Mouse (Mus musculus) neural tube, embryonic 15.5 days (tissue): ENCODE results near the gene Gm20388. TPM values are rescaled to one million over a fixed set of nuclear protein-coding genes. Genes with fewer than 3 reads are reported as not detected.
A peak's percentile ranks its signal among the peaks of the same experiment; 100 is the strongest.
"Not testable (repeated sequence)": the region's sequence is repeated elsewhere in the genome, so short reads cannot be mapped to it uniquely, and the experiment has no call there.

Experiments used
- ATAC-seq: fragments of 200-750 bp; cut with Nextera tagmentation; 2 replicates; pipeline ENCODE4 v1.8.0; 2017; ENCODE audit warnings: mild to moderate bottlenecking, moderate TSS enrichment, moderate library complexity; ENCODE audit not compliant: low FRiP score
- H3K27ac ChIP-seq: fragments of 300-500 bp; sonication (generic); replicated peaks from 2 replicates; pipeline ENCODE4 v1.5.1; 2015; ENCODE audit warnings: mild to moderate bottlenecking, inconsistent platforms
- H3K27me3 ChIP-seq: fragments of 300-500 bp; sonication (generic); replicated peaks from 2 replicates; pipeline ENCODE4 v1.6.1; 2015; ENCODE audit warnings: inconsistent platforms
- H3K36me3 ChIP-seq: fragments of 300-500 bp; sonication (generic); 2 replicates; pipeline ENCODE4 v1.6.1; 2015; ENCODE audit warnings: inconsistent platforms
- H3K4me1 ChIP-seq: fragments of 300-500 bp; sonication (generic); 2 replicates; pipeline ENCODE4 v1.6.1; 2015; ENCODE audit warnings: inconsistent platforms
- H3K4me2 ChIP-seq: fragments of 300-500 bp; sonication (generic); 2 replicates; pipeline ENCODE4 v1.6.1; 2015; ENCODE audit warnings: inconsistent platforms, mild to moderate bottlenecking, moderate library complexity
- H3K4me3 ChIP-seq: fragments of 300-500 bp; sonication (generic); replicated peaks from 2 replicates; pipeline ENCODE4 v1.5.1; 2015; ENCODE audit warnings: mild to moderate bottlenecking, inconsistent platforms
- H3K9ac ChIP-seq: fragments of 300-500 bp; sonication (generic); replicated peaks from 2 replicates; pipeline ENCODE4 v1.6.1; 2015; ENCODE audit warnings: mild to moderate bottlenecking, inconsistent platforms
- H3K9me3 ChIP-seq: fragments of 300-500 bp; sonication (generic); replicated peaks from 2 replicates; pipeline ENCODE4 v1.6.1; 2016; ENCODE audit warnings: inconsistent platforms
- WGBS: fragments of 180-500 bp; shearing (Covaris S2); methylation state at CpG from one replicate; pipeline ENCODE4 v1.1.7; 2015; ENCODE audit warnings: mixed read lengths; 5-methylcytosine and 5-hydroxymethylcytosine counted together
- polyA plus RNA-seq: library from polyadenylated mRNA; unstranded; fragments of >200 nt; fragmentation: Nextera tagmentation; extraction: Ambion mirVana; gene quantifications from 2 replicates; pipeline ENCODE4 v1.2.1, GENCODE M21; 2015

The Gm20388 gene
- polyA plus RNA-seq, 1 experiment from 2014 or later = not detected

DNA sequence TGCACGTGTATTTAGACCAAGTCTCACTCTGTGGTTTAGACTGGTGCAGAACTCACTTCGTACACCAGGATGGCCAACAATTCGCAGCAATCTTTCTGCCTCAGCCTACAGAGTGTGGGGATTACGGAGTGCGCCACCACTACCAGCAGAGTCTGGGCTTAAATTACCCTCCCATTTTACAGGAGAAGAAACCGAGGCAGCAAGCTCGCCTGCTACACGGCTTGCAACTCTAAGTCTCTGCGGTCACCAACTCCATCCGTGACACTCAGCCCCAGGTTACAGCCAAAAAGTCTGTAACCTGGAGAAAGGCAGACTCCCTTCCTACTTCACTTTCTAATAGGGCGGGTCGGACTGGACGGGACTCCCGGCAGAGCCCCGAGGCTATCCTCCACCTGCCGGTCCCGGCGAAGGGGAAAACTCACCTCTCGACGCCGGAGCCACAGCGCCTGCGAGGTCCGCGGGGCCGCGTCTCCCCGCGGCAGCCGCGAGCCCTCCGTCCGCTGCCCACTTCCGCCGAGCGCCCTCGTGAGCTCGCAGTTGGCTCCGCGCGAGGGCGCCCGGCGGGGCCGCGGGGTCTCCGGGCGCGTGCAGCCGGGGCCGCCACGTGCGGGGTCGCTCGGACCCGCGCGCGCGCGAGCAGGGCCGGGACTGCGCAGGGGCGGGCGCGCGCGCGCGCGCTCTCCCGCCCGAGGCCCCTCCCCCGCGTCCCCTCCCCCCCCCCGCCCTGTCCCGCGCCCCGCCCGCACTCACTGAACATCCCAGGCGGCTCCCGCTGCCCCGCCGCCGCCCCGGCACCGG is 4110.0 kb downstream of the Gm20388 start:
- H3K27ac ChIP-seq = peak overlapping the region; percentile 93
- WGBS = under 1% methylated on average over 54 of the region's 87 CpGs
- peaks cover 15% of the 10 kb centered on the region for H3K36me3 ChIP-seq
- H3K4me3 ChIP-seq = peak overlapping the region; percentile 89
- H3K4me1 ChIP-seq = peaks cover 41% of the 10 kb centered on the region
- ATAC-seq = peak; percentile 94
- no peaks in the 10 kb centered on the region for H3K9me3 ChIP-seq
- no peaks in the 10 kb centered on the region for H3K27me3 ChIP-seq
- peak overlapping the region; percentile 79 for H3K4me2 ChIP-seq
- peak overlapping the region; percentile 73 for H3K9ac ChIP-seq

DNA sequence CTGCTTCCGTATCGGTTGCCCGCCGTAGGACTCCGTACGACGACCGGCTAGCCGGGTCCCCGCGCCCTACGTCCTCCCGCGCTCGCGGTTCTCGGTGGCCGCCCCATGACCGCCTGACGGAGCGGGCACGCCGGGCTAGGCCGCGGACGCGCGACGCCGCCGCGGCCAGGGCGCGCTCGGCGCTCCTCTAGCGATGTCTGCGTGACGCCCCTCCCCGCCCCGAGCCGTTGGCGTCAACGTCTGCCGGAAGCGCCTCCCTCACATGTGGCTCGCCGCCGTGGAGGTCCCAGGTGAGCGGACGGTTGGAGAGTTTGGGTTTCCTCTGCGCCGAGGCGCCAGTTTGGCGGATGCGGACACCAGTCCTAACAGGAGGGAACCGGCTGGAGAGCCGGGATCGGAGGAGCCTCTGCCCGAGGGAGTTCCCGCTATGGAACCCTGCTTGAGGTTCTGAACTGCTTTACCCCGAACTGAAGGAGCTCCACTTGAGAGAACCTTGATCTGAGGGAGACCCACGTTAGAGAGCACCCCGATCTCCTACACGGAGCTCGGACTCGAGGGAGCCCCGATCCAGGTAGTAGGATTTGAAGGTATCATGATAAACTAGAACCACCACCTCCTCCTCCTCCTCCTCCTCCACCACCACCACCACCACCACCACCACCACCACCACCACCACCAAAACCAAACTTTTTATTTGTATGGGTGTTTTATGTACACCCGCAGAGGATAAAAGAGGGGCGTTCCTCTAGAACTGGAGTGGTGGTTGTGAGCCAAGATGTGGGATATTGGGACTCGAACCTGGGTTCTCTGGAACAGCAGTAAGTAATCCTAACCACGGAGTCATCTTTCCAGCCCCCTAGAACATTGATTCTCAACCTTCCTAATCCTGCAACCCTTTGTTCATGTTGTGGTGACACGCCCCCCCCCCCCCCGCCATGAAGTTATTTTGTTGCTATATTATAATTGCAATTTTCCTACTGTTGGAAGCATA is 4110.9 kb downstream of the Gm20388 start, which contains the start of the genes Taf5l and Urb2:
TSS of gene Taf5l (minus strand) at position 161 of the 991 bp plus-strand sequence.
TSS of gene Urb2 (plus strand) at position 272 of the 991 bp plus-strand sequence.
- WGBS = under 1% methylated on average over 70 of the region's 74 CpGs
- Histone ChIP-seq H3K27me3 (no peaks in the 10 kb centered on the region), H3K27ac (peak within 1 kb of the TSS; percentile 93), H3K9ac (peak within 1 kb of the TSS; percentile 73), H3K9me3 (no peaks in the 10 kb centered on the region), H3K4me2 (peak within 1 kb of the TSS; percentile 79), H3K4me1 (peaks cover 41% of the 10 kb centered on the region), H3K4me3 (peak within 1 kb of the TSS; percentile 89), H3K36me3 (peaks cover 20% of the 10 kb centered on the region)
- peak; percentile 95 for ATAC-seq

DNA sequence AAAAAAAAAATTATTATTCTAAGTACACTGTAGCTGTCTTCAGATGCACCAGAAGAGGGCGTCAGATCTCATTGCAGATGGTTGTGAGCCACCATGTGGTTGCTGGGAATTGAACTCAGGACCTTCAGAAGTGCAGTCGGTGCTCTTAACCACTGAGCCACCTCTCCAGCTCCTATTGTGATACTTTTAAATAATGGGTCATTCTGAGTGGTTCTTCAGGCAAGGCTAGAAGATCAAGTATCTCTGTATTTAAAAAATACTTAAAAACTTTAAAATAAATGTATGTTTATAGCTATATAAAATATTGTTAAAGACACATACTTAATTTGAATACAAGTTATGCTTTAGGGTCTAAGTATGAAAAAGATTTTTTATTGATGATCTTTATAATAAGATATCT is 4115.6 kb downstream of the Gm20388 start:
- ATAC-seq, H3K4me2 ChIP-seq, H3K27ac ChIP-seq, H3K9me3 ChIP-seq, H3K9ac ChIP-seq, H3K4me3 ChIP-seq, H3K27me3 ChIP-seq: not testable (repeated sequence)
- Histone ChIP-seq H3K4me1 (peaks cover 16% of the 10 kb centered on the region), H3K36me3 (peaks cover 61% of the 10 kb centered on the region)
- WGBS = 86% methylated on average over 2 of the region's 2 CpGs

DNA sequence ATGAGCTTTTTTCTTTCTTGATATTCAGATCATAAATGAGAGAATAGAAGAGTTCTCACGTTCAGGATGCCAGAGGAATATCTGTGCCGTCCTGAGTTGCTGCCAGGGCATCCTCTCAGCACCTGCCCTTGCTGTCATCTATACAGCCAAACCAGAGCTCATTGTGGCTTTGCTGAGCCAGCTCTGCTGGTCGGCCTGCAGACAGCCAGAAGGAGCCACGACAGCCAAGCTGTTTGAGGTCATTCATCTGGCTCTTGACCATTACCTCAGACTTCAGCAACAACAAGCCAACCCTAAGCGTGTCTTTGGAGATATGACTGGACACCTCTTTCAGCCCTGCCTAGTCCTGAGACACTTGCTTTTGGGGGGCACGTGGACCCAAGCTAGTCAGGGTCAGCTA is 4117.2 kb downstream of the Gm20388 start:
- 91% methylated on average over 6 of the region's 6 CpGs for WGBS
- peaks cover 68% of the 10 kb centered on the region for H3K36me3 ChIP-seq

DNA sequence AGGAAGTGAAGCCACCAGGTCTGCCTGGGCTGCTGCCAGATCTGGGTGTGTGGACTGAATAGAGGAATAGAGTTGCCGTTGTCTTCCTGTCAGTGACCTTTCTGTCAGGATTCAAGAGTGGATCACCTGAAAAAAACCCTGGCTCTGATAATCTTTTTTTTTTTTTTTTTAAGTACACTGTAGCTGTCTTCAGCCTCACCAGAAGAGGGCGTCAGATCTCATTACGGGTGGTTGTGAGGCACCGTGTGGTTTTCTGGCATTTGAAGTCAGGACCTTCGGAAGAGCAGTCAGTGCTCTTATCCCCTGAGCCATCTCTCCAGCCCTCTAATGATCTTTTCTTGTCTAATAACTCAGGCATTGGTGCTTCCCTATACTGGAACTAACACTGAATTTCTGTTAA is 4122.8 kb downstream of the Gm20388 start:
- Histone ChIP-seq H3K4me1 (no peaks in the 10 kb centered on the region), H3K27ac (no peak overlapping the region), H3K27me3 (no peaks in the 10 kb centered on the region), H3K4me2 (no peak overlapping the region), H3K36me3 (peaks cover 71% of the 10 kb centered on the region), H3K9me3 (no peaks in the 10 kb centered on the region), H3K9ac (no peak overlapping the region), H3K4me3 (no peak overlapping the region)
- no peak for ATAC-seq
- 69% methylated on average over 5 of the region's 5 CpGs for WGBS

More for the DNA sequence above, 4117.2 kb downstream of the Gm20388 start:
- no peak for ATAC-seq
- H3K27me3 ChIP-seq = no peaks in the 10 kb centered on the region
- no peak overlapping the region for H3K4me2 ChIP-seq
- no peak overlapping the region for H3K9ac ChIP-seq
- no peaks in the 10 kb centered on the region for H3K9me3 ChIP-seq
- no peak overlapping the region for H3K27ac ChIP-seq
- no peak overlapping the region for H3K4me3 ChIP-seq
- H3K4me1 ChIP-seq = 0 out of 2 replicates have a peak, but pooled peaks cover 6% of the 10 kb centered on the region

DNA sequence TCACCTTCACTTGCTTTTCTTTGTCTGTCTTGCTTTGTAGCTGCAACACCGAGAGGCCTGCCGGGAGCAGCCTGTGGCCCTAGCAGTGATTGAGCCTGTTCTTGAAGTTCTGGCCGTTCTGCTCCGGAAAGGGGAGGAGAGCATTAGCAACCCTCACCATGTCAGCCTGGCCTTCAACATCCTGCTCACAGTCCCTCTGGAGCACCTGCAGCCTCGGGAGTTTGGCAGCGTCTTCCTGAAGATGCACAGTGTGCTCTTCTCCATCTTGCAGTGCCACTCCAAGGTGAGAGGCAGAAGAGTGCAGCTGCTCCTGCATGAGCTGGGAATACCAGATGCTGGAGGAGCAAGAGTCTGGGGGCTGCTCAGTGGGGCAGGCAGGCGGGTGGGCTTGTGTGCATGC is 4127.5 kb downstream of the Gm20388 start:
- 94% methylated on average over 7 of the region's 7 CpGs for WGBS
- no peak overlapping the region for H3K4me2 ChIP-seq
- peaks cover 68% of the 10 kb centered on the region for H3K36me3 ChIP-seq

DNA sequence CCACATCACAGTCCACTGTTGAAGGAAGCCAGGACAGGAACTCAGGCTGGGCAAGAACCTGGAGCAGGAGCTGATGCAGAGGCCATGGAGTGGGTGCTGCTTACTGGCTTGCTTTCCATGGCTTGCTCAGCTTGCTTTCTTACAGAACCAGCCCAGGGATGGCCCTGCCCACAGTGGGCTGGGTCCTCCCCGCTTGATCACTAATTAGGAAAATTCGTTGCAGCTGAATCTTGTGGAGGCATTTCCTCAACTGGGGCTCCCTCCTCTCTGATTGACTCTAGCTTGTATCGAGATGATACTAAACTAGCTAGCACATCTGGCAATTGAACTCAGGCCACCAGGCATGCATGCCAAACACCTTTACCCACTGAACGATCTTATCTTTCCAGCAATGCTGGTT is 4128.7 kb downstream of the Gm20388 start:
- no peak overlapping the region for H3K4me3 ChIP-seq
- 84% methylated on average over 4 of the region's 4 CpGs for WGBS
- H3K27me3 ChIP-seq = no peaks in the 10 kb centered on the region
- no peaks in the 10 kb centered on the region for H3K4me1 ChIP-seq
- H3K27ac ChIP-seq = no peak overlapping the region
- ATAC-seq = no peak
- H3K4me2 ChIP-seq = no peak overlapping the region
- peaks cover 65% of the 10 kb centered on the region for H3K36me3 ChIP-seq
- no peak overlapping the region for H3K9ac ChIP-seq
- no peaks in the 10 kb centered on the region for H3K9me3 ChIP-seq

More for the DNA sequence above, 4127.5 kb downstream of the Gm20388 start:
- no peaks in the 10 kb centered on the region for H3K9me3 ChIP-seq
- ATAC-seq = no peak
- no peak overlapping the region for H3K9ac ChIP-seq
- H3K27ac ChIP-seq = no peak overlapping the region
- no peaks in the 10 kb centered on the region for H3K27me3 ChIP-seq
- H3K4me1 ChIP-seq = no peaks in the 10 kb centered on the region
- no peak overlapping the region for H3K4me3 ChIP-seq

DNA sequence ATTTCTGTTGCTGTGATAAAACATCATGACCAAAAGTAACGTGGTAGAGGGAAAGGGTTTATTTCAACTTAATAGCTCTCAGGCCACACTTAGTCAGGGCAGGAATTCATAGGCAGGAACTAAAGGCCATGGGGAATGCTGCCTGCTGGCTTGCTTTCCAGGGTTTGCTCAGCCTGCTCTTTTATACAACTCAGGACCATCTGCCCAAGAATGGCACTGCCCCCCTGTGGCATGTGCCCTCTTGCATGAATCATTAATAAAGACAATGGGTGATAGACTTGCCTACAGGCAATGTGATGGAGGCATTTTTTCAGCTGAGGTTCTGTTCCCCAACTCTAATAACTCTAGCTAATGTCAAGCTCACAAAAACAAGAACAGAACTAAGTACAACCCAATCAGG is 4131.6 kb downstream of the Gm20388 start:
- H3K4me2 ChIP-seq = no peak overlapping the region
- H3K9ac ChIP-seq = no peak overlapping the region
- WGBS = 58% methylated on average over 1 of the region's 1 CpGs
- no peak for ATAC-seq
- H3K36me3 ChIP-seq = peaks cover 63% of the 10 kb centered on the region
- H3K27ac ChIP-seq = no peak overlapping the region
- H3K9me3 ChIP-seq = no peaks in the 10 kb centered on the region
- H3K4me3 ChIP-seq = no peak overlapping the region
- no peaks in the 10 kb centered on the region for H3K4me1 ChIP-seq
- no peaks in the 10 kb centered on the region for H3K27me3 ChIP-seq

DNA sequence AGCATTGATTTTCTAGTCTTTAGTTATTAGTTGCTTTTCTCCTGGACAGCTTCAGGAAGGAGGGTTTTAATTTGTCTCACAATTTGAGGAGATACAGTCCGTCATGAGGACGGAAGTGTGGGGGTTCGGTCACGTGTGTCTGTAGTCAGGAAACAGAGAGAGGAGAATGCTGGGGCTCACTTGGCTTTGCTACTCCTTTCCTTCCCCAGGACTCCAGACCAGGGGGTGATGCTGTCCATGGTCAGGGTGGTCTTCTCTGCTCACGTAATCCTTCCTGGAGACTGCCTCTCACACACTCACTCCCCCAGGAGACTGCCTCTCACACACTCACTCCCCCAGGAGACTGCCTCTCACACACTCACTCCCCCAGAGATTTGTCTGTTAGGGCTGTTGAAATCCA is 4133.8 kb downstream of the Gm20388 start:
- H3K27ac ChIP-seq = no peak overlapping the region
- ATAC-seq = no peak
- H3K9ac ChIP-seq = no peak overlapping the region
- H3K4me3 ChIP-seq = no peak overlapping the region
- WGBS = 98% methylated on average over 5 of the region's 5 CpGs
- H3K4me1 ChIP-seq = no peaks in the 10 kb centered on the region
- no peaks in the 10 kb centered on the region for H3K27me3 ChIP-seq
- no peaks in the 10 kb centered on the region for H3K9me3 ChIP-seq
- H3K36me3 ChIP-seq = peaks cover 50% of the 10 kb centered on the region
- H3K4me2 ChIP-seq = no peak overlapping the region

DNA sequence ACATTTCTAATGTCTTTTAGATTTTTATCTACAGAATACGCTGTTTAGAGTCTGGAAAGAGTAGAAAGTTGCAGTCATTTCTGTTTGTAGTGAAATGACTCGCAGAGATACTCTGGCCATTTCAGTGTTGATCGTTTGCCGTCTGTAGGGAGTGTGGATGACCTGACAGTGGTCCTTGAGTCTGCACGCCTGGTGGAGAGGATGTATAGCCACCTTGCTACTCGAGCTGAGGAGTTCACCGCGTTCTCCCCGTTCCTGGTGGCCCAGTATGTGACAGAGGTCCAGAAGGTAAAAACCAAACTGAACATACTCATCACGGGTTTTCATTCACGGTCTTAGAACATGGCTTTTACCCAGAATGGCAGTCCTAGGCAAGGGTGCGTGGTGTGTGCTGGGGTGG is 4134.3 kb downstream of the Gm20388 start:
- H3K4me3 ChIP-seq = no peak overlapping the region
- H3K4me1 ChIP-seq = no peaks in the 10 kb centered on the region
- H3K27me3 ChIP-seq = no peaks in the 10 kb centered on the region
- H3K9me3 ChIP-seq = no peaks in the 10 kb centered on the region
- H3K9ac ChIP-seq = no peak overlapping the region
- ATAC-seq = no peak
- H3K36me3 ChIP-seq = peaks cover 48% of the 10 kb centered on the region
- H3K4me2 ChIP-seq = no peak overlapping the region
- no peak overlapping the region for H3K27ac ChIP-seq
- WGBS = 96% methylated on average over 12 of the region's 12 CpGs

DNA sequence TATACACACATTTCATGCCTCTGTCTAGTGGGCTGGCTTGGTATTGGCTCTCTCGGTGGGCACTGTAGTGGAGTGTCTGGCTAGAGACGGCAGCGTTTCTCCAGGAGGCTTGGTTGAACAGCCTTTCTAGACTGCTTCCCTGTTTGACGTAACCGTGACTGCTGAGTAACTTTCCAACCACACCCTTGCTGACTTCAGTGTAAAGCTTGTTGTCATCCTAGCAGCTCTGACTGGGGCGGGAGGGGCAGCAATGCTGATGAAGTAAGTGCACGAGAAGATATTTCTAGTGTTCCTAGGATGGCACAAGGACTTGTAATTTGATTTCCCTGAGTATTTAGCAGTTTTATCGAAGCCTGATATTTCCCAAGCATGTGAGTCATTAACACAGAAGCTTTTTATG is 4135.2 kb downstream of the Gm20388 start:
- peaks cover 50% of the 10 kb centered on the region for H3K36me3 ChIP-seq
- no peak overlapping the region for H3K4me3 ChIP-seq
- H3K27ac ChIP-seq = no peak overlapping the region
- no peaks in the 10 kb centered on the region for H3K9me3 ChIP-seq
- 89% methylated on average over 8 of the region's 8 CpGs for WGBS
- H3K9ac ChIP-seq = no peak overlapping the region
- no peak overlapping the region for H3K4me2 ChIP-seq
- ATAC-seq = no peak
- no peaks in the 10 kb centered on the region for H3K27me3 ChIP-seq
- no peaks in the 10 kb centered on the region for H3K4me1 ChIP-seq
